ENCODE assay signal across 11 mouse cellular contexts in the genomic region with DNA sequence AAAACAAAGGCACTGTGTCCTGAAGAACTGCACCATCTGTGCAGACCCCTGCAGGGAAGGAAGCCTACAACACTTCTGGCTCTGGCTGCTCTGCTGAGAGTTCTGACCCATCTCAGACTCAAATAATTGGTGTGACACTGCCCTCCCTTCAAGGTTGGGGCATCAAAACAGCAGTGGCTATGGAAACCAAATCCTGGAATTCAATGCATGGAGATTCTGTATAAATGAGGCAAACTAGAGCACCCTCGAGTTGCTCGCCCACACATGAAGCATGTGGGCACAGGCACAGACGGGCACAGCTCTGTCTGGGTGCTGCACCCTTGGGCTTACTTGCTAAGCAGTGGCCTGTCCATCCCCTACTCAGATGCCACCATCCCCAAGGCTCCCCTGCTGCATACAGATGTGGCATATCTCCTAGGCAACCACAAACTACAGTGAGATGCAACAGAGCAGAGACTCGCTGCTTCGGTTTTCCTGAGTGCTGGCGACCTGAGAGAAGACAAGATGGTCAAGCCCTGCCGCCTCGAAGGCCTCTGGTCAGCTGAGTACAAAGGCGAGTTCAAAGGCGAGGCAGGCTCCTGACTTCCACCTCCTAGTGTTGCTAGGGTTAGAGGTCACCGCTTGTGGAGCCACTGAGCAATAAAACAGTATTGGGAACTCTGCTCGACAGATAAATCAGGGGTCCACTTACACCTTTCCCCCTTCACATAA. TPM values are rescaled to one million over a fixed set of nuclear protein-coding genes. Genes with fewer than 3 reads are reported as not detected.
DNase-seq lines count a peak whose midpoint lies in the region; ATAC-seq and TF ChIP-seq lines count a peak whose summit lies in the region.
"Had no signal": no experiment of that assay in that cellular context is flagged by ENCODE, and none has a peak within 500 bp of the region (broad histone marks: within the 10 kb centered on the region; RNA-seq: fewer than 3 reads in every experiment).

No protein-coding gene starts in this region.

- H3K27me3 ChIP-seq in hindbrain, embryonic 12.5 days, result no peaks in the 10 kb centered on the region
- no peaks in the 10 kb centered on the region for H3K27me3 ChIP-seq in neural tube, embryonic 11.5 days (ENCODE audit: control insufficient read depth, insufficient read depth, low read length)

- peaks cover 26% of the 10 kb centered on the region for H3K4me1 ChIP-seq in hindbrain, embryonic 12.5 days
- peaks cover 25% of the 10 kb centered on the region for H3K4me1 ChIP-seq in neural tube, embryonic 11.5 days (ENCODE audit: control insufficient read depth, insufficient read depth, low read length)

- no peaks in the 10 kb centered on the region for H3K9me3 ChIP-seq in hindbrain, embryonic 12.5 days (replicated peaks)
- no peaks in the 10 kb centered on the region for H3K9me3 ChIP-seq in neural tube, embryonic 11.5 days (ENCODE audit: control insufficient read depth, low read length)

- WGBS in hindbrain, embryonic 12.5 days, result 18% methylated on average over 12 of the region's 12 CpGs
- WGBS in neural tube, embryonic 11.5 days, result 16% methylated on average over 12 of the region's 12 CpGs

- peak; percentile 7 for DNase-seq in gastrocnemius, adult 2 months
- DNase-seq in gastrocnemius, adult 18-20 months (ENCODE audit: low spot score), result no peak
- DNase-seq in cerebellum, adult 9-10 months, result peak; percentile 78
- peak; percentile 21 for DNase-seq in neural tube, embryonic 11.5 days (ENCODE audit: low spot score)
- no peak for DNase-seq in layer of hippocampus, adult 11-12 months (ENCODE audit: low spot score)
- DNase-seq in thymus, postnatal 25 days, result no peak
- no peak for DNase-seq in urinary bladder, postnatal 14 days (ENCODE audit: low spot score)
- DNase-seq: kidney, postnatal 14 days had no signal

- no peak for TF ChIP-seq CTCF in gastrocnemius, adult 2 months (IDR thresholded peaks at IDR 0.05)

- 0 out of 2 replicates have a peak, but pooled peaks cover 11% of the 10 kb centered on the region for H3K36me3 ChIP-seq in hindbrain, embryonic 12.5 days
- no peaks in the 10 kb centered on the region for H3K36me3 ChIP-seq in neural tube, embryonic 11.5 days (ENCODE audit: control insufficient read depth, insufficient read depth, low read length)

- H3K4me3 ChIP-seq in gastrocnemius, adult 2 months, result no peak overlapping the region
- no peak overlapping the region for H3K4me3 ChIP-seq in hindbrain, embryonic 12.5 days
- no peak overlapping the region for H3K4me3 ChIP-seq in neural tube, embryonic 11.5 days (ENCODE audit: low read depth, low read length)

- no peak overlapping the region; the same call in 1 of the 2 replicates for H3K9ac ChIP-seq in hindbrain, embryonic 12.5 days
- no peak overlapping the region for H3K9ac ChIP-seq in neural tube, embryonic 11.5 days (ENCODE audit: low read length)

- H3K27ac ChIP-seq in gastrocnemius, adult 2 months, result no peak overlapping the region
- 0 out of 2 replicates have a peak overlapping the region, but pooled peaks have one; percentile 18 for H3K27ac ChIP-seq in hindbrain, embryonic 12.5 days
- no peak overlapping the region for H3K27ac ChIP-seq in neural tube, embryonic 11.5 days (ENCODE audit: low read depth, low read length)

- intact Hi-C loops in gastrocnemius, adult 2 months (cut with DNase I), result loop anchor here (5.0 kb wide), 1 partner anchor 68 kb away; no protein-coding TSS in a partner anchor

- no peak overlapping the region for H3K4me2 ChIP-seq in hindbrain, embryonic 12.5 days (replicated peaks)
- no peak overlapping the region for H3K4me2 ChIP-seq in neural tube, embryonic 11.5 days (ENCODE audit: low read depth)
- H3K4me2 ChIP-seq: liver, embryonic 11.5 days had no signal

- ATAC-seq in hindbrain, embryonic 12.5 days (ENCODE audit: low FRiP score), result peak; percentile 37
- ATAC-seq in neural tube, embryonic 11.5 days (ENCODE audit: insufficient read depth, low FRiP score, low TSS enrichment), result peak; percentile 48; the same call in 1 of the 2 replicates
- ATAC-seq: CD4-positive, CD25-positive, alpha-beta regulatory T cell, adult 4 months had no signal

RNA-seq across cellular contexts. Expression of gene Ext2, which starts 37.5 kb away (rescaled TPM):
- total RNA-seq in gastrocnemius, adult 2 months (2021), result 10 to 100 TPM; 39.6 to 41.5 TPM
- 10 to 100 TPM; 39.0 to 40.2 TPM for total RNA-seq in gastrocnemius, adult 18-20 months (2021)
- polyA plus RNA-seq in hindbrain, embryonic 12.5 days (2016; fragmentation: Nextera tagmentation; extraction: Ambion mirVana), result 84.7 and 86.7 TPM in 2 replicates
- polyA plus RNA-seq in neural tube, embryonic 11.5 days (2014; fragmentation: Nextera tagmentation; extraction: Ambion mirVana), result 73.6 and 77.0 TPM in 2 replicates

Comparison
In these comparisons a context has a peak if more than half of its experiments do, and no peak if none do; other contexts are left out.
1. DNase-seq: peak in gastrocnemius, adult 2 months (single experiment), cerebellum, adult 9-10 months (single experiment) and neural tube, embryonic 11.5 days (single experiment); none in gastrocnemius, adult 18-20 months (single experiment), layer of hippocampus, adult 11-12 months (single experiment), thymus, postnatal 25 days (single experiment) and urinary bladder, postnatal 14 days (single experiment).